In the genomic region with DNA sequence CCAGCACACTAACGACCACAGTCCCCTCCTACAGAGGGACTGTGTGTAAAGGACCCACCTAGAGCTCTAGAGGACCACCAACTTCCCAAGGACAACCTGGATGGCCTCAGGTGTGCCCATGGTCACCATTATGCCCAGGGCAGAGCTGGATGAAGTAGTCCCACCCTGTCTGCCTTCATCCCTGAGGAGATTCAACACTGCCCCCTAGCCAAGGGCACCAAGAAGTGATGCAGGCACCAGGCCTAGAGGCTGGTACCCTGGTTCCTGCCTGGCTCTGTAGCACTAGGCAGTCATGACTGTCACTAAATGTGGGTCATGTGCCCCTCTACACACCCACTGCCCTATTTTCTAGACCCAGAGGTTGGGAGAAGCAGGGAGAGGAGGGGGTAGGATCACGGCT, we compare ENCODE assay signal across 22 mouse cellular contexts. TPM values are rescaled to one million over a fixed set of nuclear protein-coding genes. Genes with fewer than 3 reads are reported as not detected.
DNase-seq lines count a peak whose midpoint lies in the region; ATAC-seq and TF ChIP-seq lines count a peak whose summit lies in the region.
"Had no signal": no experiment of that assay in that cellular context is flagged by ENCODE, and none has a peak within 500 bp of the region (broad histone marks: within the 10 kb centered on the region; RNA-seq: fewer than 3 reads in every experiment).

No protein-coding gene starts in this region.

- H3K9me3 ChIP-seq in kidney, postnatal 0 days (replicated peaks; ENCODE audit: low read length), result no peaks in the 10 kb centered on the region
- H3K9me3 ChIP-seq in liver, embryonic 15.5 days (replicated peaks), result no peaks in the 10 kb centered on the region
- no peaks in the 10 kb centered on the region for H3K9me3 ChIP-seq in heart, embryonic 10.5 days
- H3K9me3 ChIP-seq: heart, embryonic 12.5 days; megakaryocyte, embryonic 14.5 days had no signal

- no peak for DNase-seq in kidney, postnatal 0 days (ENCODE audit: low spot score)
- no peak for DNase-seq in kidney, postnatal 36 days
- DNase-seq in 416B (ENCODE audit: low read depth), result peak; percentile 28
- DNase-seq in kidney, postnatal 25 days, result no peak
- DNase-seq in heart, embryonic 10.5 days (ENCODE audit: low spot score), result no peak
- DNase-seq in kidney, postnatal 10 days, result no peak
- DNase-seq: cerebellum, adult 8-10 months; embryo, embryonic 11 days; gastrocnemius, postnatal 25 days; heart, postnatal 4 days; left cerebral cortex, postnatal 4 days; lung, embryonic 14.5 days had no signal

- no peak for ATAC-seq in kidney, postnatal 0 days (replicated peaks; ENCODE audit: low FRiP score, low read depth)
- peak; percentile 35 for ATAC-seq in liver, embryonic 15.5 days (ENCODE audit: insufficient read depth)
- ATAC-seq: hindbrain, postnatal 0 days had no signal

- no peak for TF ChIP-seq POLR2A in embryonic fibroblast, embryonic 13.5 days (IDR thresholded peaks at IDR 0.05; ENCODE audit: low read depth, low read length)

- no peak overlapping the region for H3K4me2 ChIP-seq in kidney, postnatal 0 days (ENCODE audit: low read length)
- peak overlapping the region; percentile 85 for H3K4me2 ChIP-seq in liver, embryonic 15.5 days
- H3K4me2 ChIP-seq: heart, embryonic 12.5 days; lung, embryonic 14.5 days had no signal

- peak; percentile 31; the same call in 1 of the 2 replicates for TF ChIP-seq CTCF in kidney, postnatal 0 days (IDR thresholded peaks at IDR 0.05; ENCODE audit: low read depth)
- 0 out of 2 replicates have a peak, but pooled peaks have one; percentile 20 for TF ChIP-seq CTCF in embryonic fibroblast, embryonic 13.5 days (IDR thresholded peaks at IDR 0.05; ENCODE audit: borderline replicate concordance, insufficient read depth, low read length)

- H3K4me1 ChIP-seq in kidney, postnatal 0 days (replicated peaks; ENCODE audit: insufficient read depth, low read length), result peaks cover 6% of the 10 kb centered on the region; the same call in 1 of the 2 replicates
- H3K4me1 ChIP-seq in embryonic fibroblast, embryonic 13.5 days (ENCODE audit: control insufficient read depth, insufficient read depth, low read length), result peaks cover 5% of the 10 kb centered on the region; the same call in 1 of the 2 replicates
- peaks cover 66% of the 10 kb centered on the region for H3K4me1 ChIP-seq in liver, embryonic 15.5 days (replicated peaks)
- H3K4me1 ChIP-seq in heart, embryonic 10.5 days, result peaks cover 12% of the 10 kb centered on the region

- H3K36me3 ChIP-seq in kidney, postnatal 0 days (ENCODE audit: insufficient read depth, low read length), result peaks cover 25% of the 10 kb centered on the region
- peaks cover 55% of the 10 kb centered on the region for H3K36me3 ChIP-seq in liver, embryonic 15.5 days (replicated peaks)
- peaks cover 55% of the 10 kb centered on the region for H3K36me3 ChIP-seq in heart, embryonic 10.5 days

- no peak overlapping the region for H3K27ac ChIP-seq in kidney, postnatal 0 days
- no peak overlapping the region for H3K27ac ChIP-seq in embryonic fibroblast, embryonic 13.5 days (ENCODE audit: insufficient read depth, low read length)
- peak overlapping the region; percentile 87 for H3K27ac ChIP-seq in liver, embryonic 15.5 days (replicated peaks)
- H3K27ac ChIP-seq in heart, embryonic 10.5 days, result no peak overlapping the region
- H3K27ac ChIP-seq: hindbrain, postnatal 0 days had no signal

- 87% methylated on average over 2 of the region's 2 CpGs for WGBS in kidney, postnatal 0 days
- 61% methylated on average over 2 of the region's 2 CpGs for WGBS in liver, embryonic 15.5 days (ENCODE audit: insufficient replicate concordance)
- 92% methylated on average over 2 of the region's 2 CpGs for WGBS in heart, embryonic 10.5 days

- no peaks in the 10 kb centered on the region for H3K27me3 ChIP-seq in kidney, postnatal 0 days (ENCODE audit: insufficient read depth, low read length)
- peaks cover 3% of the 10 kb centered on the region for H3K27me3 ChIP-seq in liver, embryonic 15.5 days
- no peaks in the 10 kb centered on the region for H3K27me3 ChIP-seq in heart, embryonic 10.5 days (ENCODE audit: insufficient read depth, poor library complexity, severe bottlenecking)
- H3K27me3 ChIP-seq: heart, embryonic 12.5 days; megakaryocyte, embryonic 14.5 days had no signal

- no peak overlapping the region for H3K9ac ChIP-seq in kidney, postnatal 0 days (ENCODE audit: low read depth, low read length)
- peak overlapping the region; percentile 74 for H3K9ac ChIP-seq in liver, embryonic 15.5 days
- H3K9ac ChIP-seq: heart, embryonic 12.5 days; lung, embryonic 14.5 days had no signal

- H3K4me3 ChIP-seq in kidney, postnatal 0 days (replicated peaks; ENCODE audit: low read depth, low read length), result no peak overlapping the region
- H3K4me3 ChIP-seq in embryonic fibroblast, embryonic 13.5 days (ENCODE audit: insufficient read depth, low read length), result no peak overlapping the region
- H3K4me3 ChIP-seq in liver, embryonic 15.5 days (replicated peaks), result peak overlapping the region; percentile 69
- no peak overlapping the region for H3K4me3 ChIP-seq in heart, embryonic 10.5 days
- H3K4me3 ChIP-seq: heart, embryonic 12.5 days; megakaryocyte, embryonic 14.5 days had no signal

RNA-seq across cellular contexts. Expression of gene Aip, which starts 6.1 kb away (rescaled TPM):
- 83.2 and 84.2 TPM in 2 replicates for polyA plus RNA-seq in kidney, postnatal 0 days (2015; fragmentation: Nextera tagmentation; extraction: Ambion mirVana)
- polyA plus RNA-seq in embryonic fibroblast, embryonic 13.5 days (2011; ENCODE audit: insufficient read length, low read depth, missing spikeins), result 63.9 and 72.7 TPM in 2 replicates
- polyA plus RNA-seq in liver, embryonic 15.5 days (2015; fragmentation: Nextera tagmentation; extraction: Ambion mirVana), result 35.8 and 38.3 TPM in 2 replicates
- polyA plus RNA-seq in heart, embryonic 10.5 days (2016; fragmentation: Nextera tagmentation; extraction: Ambion mirVana), result 89.7 and 93.8 TPM in 2 replicates

RNA-seq across cellular contexts. Expression of gene Gpr152, which starts 7.8 kb away (rescaled TPM):
- polyA plus RNA-seq in kidney, postnatal 0 days (2015; fragmentation: Nextera tagmentation; extraction: Ambion mirVana), result 0.03 TPM in 1 of 2 replicates, not detected in the other
- polyA plus RNA-seq in embryonic fibroblast, embryonic 13.5 days (2011; ENCODE audit: insufficient read length, low read depth, missing spikeins), result not detected in 2 replicates
- not detected in 2 replicates for polyA plus RNA-seq in liver, embryonic 15.5 days (2015; fragmentation: Nextera tagmentation; extraction: Ambion mirVana)
- not detected in 2 replicates for polyA plus RNA-seq in heart, embryonic 10.5 days (2016; fragmentation: Nextera tagmentation; extraction: Ambion mirVana)
- polyA plus RNA-seq: C2C12; heart, embryonic 12.5 days; kidney, embryonic 14.5 days; lung, embryonic 14.5 days; midbrain, postnatal 0 days; neural tube, embryonic 11.5 days; stomach, embryonic 14.5 days had no signal

RNA-seq across cellular contexts. Expression of gene Cabp4, which starts 12.1 kb away (rescaled TPM):
- 0.08 and 0.13 TPM in 2 replicates for polyA plus RNA-seq in kidney, postnatal 0 days (2015; fragmentation: Nextera tagmentation; extraction: Ambion mirVana)
- not detected in 2 replicates for polyA plus RNA-seq in embryonic fibroblast, embryonic 13.5 days (2011; ENCODE audit: insufficient read length, low read depth, missing spikeins)
- 0.13 TPM in 2 replicates for polyA plus RNA-seq in liver, embryonic 15.5 days (2015; fragmentation: Nextera tagmentation; extraction: Ambion mirVana)
- polyA plus RNA-seq in heart, embryonic 10.5 days (2016; fragmentation: Nextera tagmentation; extraction: Ambion mirVana), result not detected in 2 replicates
- polyA plus RNA-seq: neural tube, embryonic 11.5 days; stomach, embryonic 14.5 days had no signal

RNA-seq across cellular contexts. Expression of gene Coro1b, which starts 16.7 kb away (rescaled TPM):
- polyA plus RNA-seq in kidney, postnatal 0 days (2015; fragmentation: Nextera tagmentation; extraction: Ambion mirVana), result 161 and 164 TPM in 2 replicates
- 143 and 179 TPM in 2 replicates for polyA plus RNA-seq in embryonic fibroblast, embryonic 13.5 days (2011; ENCODE audit: insufficient read length, low read depth, missing spikeins)
- polyA plus RNA-seq in liver, embryonic 15.5 days (2015; fragmentation: Nextera tagmentation; extraction: Ambion mirVana), result 71.8 and 77.5 TPM in 2 replicates
- polyA plus RNA-seq in heart, embryonic 10.5 days (2016; fragmentation: Nextera tagmentation; extraction: Ambion mirVana), result 135 and 146 TPM in 2 replicates

RNA-seq across cellular contexts. Expression of gene Ptprcap, which starts 21.6 kb away (rescaled TPM):
- polyA plus RNA-seq in kidney, postnatal 0 days (2015; fragmentation: Nextera tagmentation; extraction: Ambion mirVana), result 0.82 and 0.91 TPM in 2 replicates
- 0.50 TPM in 1 of 2 replicates, not detected in the other for polyA plus RNA-seq in embryonic fibroblast, embryonic 13.5 days (2011; ENCODE audit: insufficient read length, low read depth, missing spikeins)
- 15.6 and 17.5 TPM in 2 replicates for polyA plus RNA-seq in liver, embryonic 15.5 days (2015; fragmentation: Nextera tagmentation; extraction: Ambion mirVana)
- 1.8 and 4.4 TPM in 2 replicates for polyA plus RNA-seq in heart, embryonic 10.5 days (2016; fragmentation: Nextera tagmentation; extraction: Ambion mirVana)
